Mouse (Mus musculus) liver, embryonic 13.5 days (tissue): Measurements from ENCODE around the gene Cryba4. TPM values are rescaled to one million over a fixed set of nuclear protein-coding genes. Genes with fewer than 3 reads are reported as not detected.

Experiments used
- ATAC-seq: fragments of 200-750 bp; cut with Nextera tagmentation; 2 replicates; pipeline ENCODE4 v1.8.0; 2017; ENCODE audit warnings: low read depth, mild to moderate bottlenecking, moderate number of reproducible peaks, moderate library complexity
- DNase-seq: peaks from one replicate; pipeline ENCODE4 v3.0.0; 2022
- H3K27ac ChIP-seq: fragments of 300-500 bp; sonication (generic); 2 replicates; pipeline ENCODE4 v1.5.1; 2015; ENCODE audit warnings: moderate library complexity, mild to moderate bottlenecking, inconsistent platforms
- H3K27me3 ChIP-seq: fragments of 300-500 bp; sonication (generic); 2 replicates; pipeline ENCODE4 v1.6.1; 2015; ENCODE audit warnings: mild to moderate bottlenecking, inconsistent platforms
- H3K36me3 ChIP-seq: fragments of 300-500 bp; sonication (generic); 2 replicates; pipeline ENCODE4 v1.6.1; 2015; ENCODE audit warnings: mild to moderate bottlenecking, inconsistent platforms
- H3K4me1 ChIP-seq: fragments of 300-500 bp; sonication (generic); replicated peaks from 2 replicates; pipeline ENCODE4 v1.6.1; 2015; ENCODE audit warnings: inconsistent platforms
- H3K4me2 ChIP-seq: fragments of 300-500 bp; sonication (generic); 2 replicates; pipeline ENCODE4 v1.6.1; 2015; ENCODE audit warnings: inconsistent platforms, mild to moderate bottlenecking, moderate library complexity
- H3K4me3 ChIP-seq: fragments of 300-500 bp; sonication (generic); replicated peaks from 2 replicates; pipeline ENCODE4 v1.5.1; 2015; ENCODE audit warnings: mild to moderate bottlenecking, inconsistent platforms
- H3K9ac ChIP-seq: fragments of 300-500 bp; sonication (generic); 2 replicates; pipeline ENCODE4 v1.6.1; 2015; ENCODE audit warnings: mild to moderate bottlenecking, inconsistent platforms
- H3K9me3 ChIP-seq: fragments of 300-500 bp; sonication (generic); replicated peaks from 2 replicates; pipeline ENCODE4 v1.6.1; 2016; ENCODE audit warnings: inconsistent platforms
- WGBS: fragments of 180-500 bp; shearing (Covaris S2); methylation state at CpG from one replicate; pipeline ENCODE4 v1.1.7; 2015; ENCODE audit not compliant: insufficient replicate concordance; 5-methylcytosine and 5-hydroxymethylcytosine counted together
- polyA plus RNA-seq: library from polyadenylated mRNA; unstranded; fragments of >200 nt; fragmentation: Nextera tagmentation; extraction: Ambion mirVana; gene quantifications from 2 replicates; pipeline ENCODE4 v1.2.1, GENCODE M21; 2015

Cryba4 gene
- polyA plus RNA-seq, 1 experiment from 2014 or later, result 0.33 TPM

GRCm38 (mm10) chr5:112264099-112264498, 11.8 kb upstream of the Cryba4 start:
- H3K4me1 ChIP-seq, result peaks cover 35% of the 10 kb centered on the region
- no peak overlapping the region for H3K4me2 ChIP-seq
- WGBS, result 71% methylated on average over 7 of the region's 7 CpGs
- no peak for DNase-seq
- H3K4me3 ChIP-seq, result no peak overlapping the region
- no peaks in the 10 kb centered on the region for H3K9me3 ChIP-seq
- H3K36me3 ChIP-seq, result no peaks in the 10 kb centered on the region
- H3K27me3 ChIP-seq, result peaks cover 34% of the 10 kb centered on the region; the same call in 1 of the 2 replicates
- ATAC-seq, result no peak
- no peak overlapping the region for H3K9ac ChIP-seq
- no peak overlapping the region for H3K27ac ChIP-seq

- ATAC-seq (no peak), DNase-seq (no peak)
- Histone ChIP-seq H3K9ac (no peak overlapping the region), H3K4me3 (no peak overlapping the region), H3K4me1 (peaks cover 13% of the 10 kb centered on the region), H3K27ac (no peak overlapping the region), H3K9me3 (no peaks in the 10 kb centered on the region), H3K27me3 (0 out of 2 replicates have a peak, but pooled peaks cover 25% of the 10 kb centered on the region), H3K4me2 (no peak overlapping the region), H3K36me3 (no peaks in the 10 kb centered on the region)
- WGBS, result 57% methylated on average over 3 of the region's 3 CpGs
Measured at GRCm38 (mm10) chr5:112260818-112261217, 8.5 kb upstream of the Cryba4 start.

- no peak for ATAC-seq
- WGBS, result 57% methylated on average over 16 of the region's 16 CpGs
- Histone ChIP-seq H3K4me2 (no peak overlapping the region), H3K4me3 (no peak overlapping the region), H3K4me1 (peaks cover 5% of the 10 kb centered on the region), H3K9me3 (no peaks in the 10 kb centered on the region), H3K27me3 (0 out of 2 replicates have a peak, but pooled peaks cover 25% of the 10 kb centered on the region), H3K36me3 (no peaks in the 10 kb centered on the region), H3K27ac (no peak overlapping the region), H3K9ac (no peak overlapping the region)
- no peak for DNase-seq
Measured at GRCm38 (mm10) chr5:112259862-112260650, 7.7 kb upstream of the Cryba4 start.

GRCm38 (mm10) chr5:112257896-112258295, 5.6 kb upstream of the Cryba4 start:
- Histone ChIP-seq H3K4me2 (no peak overlapping the region), H3K9ac (no peak overlapping the region), H3K36me3 (no peaks in the 10 kb centered on the region), H3K4me3 (no peak overlapping the region), H3K27ac (no peak overlapping the region), H3K27me3 (0 out of 2 replicates have a peak, but pooled peaks cover 25% of the 10 kb centered on the region), H3K4me1 (peaks cover 26% of the 10 kb centered on the region), H3K9me3 (no peaks in the 10 kb centered on the region)
- DNase-seq (no peak), ATAC-seq (no peak)
- WGBS, result 79% methylated on average over 3 of the region's 3 CpGs

GRCm38 (mm10) chr5:112256457-112256856, 4.1 kb upstream of the Cryba4 start:
- no peak for ATAC-seq

GRCm38 (mm10) chr5:112255426-112255825, 3.1 kb upstream of the Cryba4 start, which contains the start of gene Crybb1:
Crybb1 (plus strand) TSS chr5:112255815.
- Histone ChIP-seq H3K36me3 (no peaks in the 10 kb centered on the region), H3K4me2 (no peak within 1 kb of the TSS), H3K27me3 (0 out of 2 replicates have a peak, but pooled peaks cover 18% of the 10 kb centered on the region), H3K4me3 (no peak within 1 kb of the TSS), H3K9me3 (no peaks in the 10 kb centered on the region), H3K4me1 (peaks cover 42% of the 10 kb centered on the region), H3K9ac (peak within 1 kb of the TSS; percentile 4; the same call in 1 of the 2 replicates), H3K27ac (no peak within 1 kb of the TSS)
- WGBS, result 67% methylated on average over 3 of the region's 3 CpGs
- no peak for DNase-seq
- no peak for ATAC-seq

More at GRCm38 (mm10) chr5:112256457-112256856, 4.1 kb upstream of the Cryba4 start:
- Histone ChIP-seq H3K36me3 (no peaks in the 10 kb centered on the region), H3K4me2 (no peak overlapping the region), H3K27me3 (0 out of 2 replicates have a peak, but pooled peaks cover 22% of the 10 kb centered on the region), H3K9me3 (no peaks in the 10 kb centered on the region), H3K9ac (no peak overlapping the region), H3K27ac (no peak overlapping the region), H3K4me3 (no peak overlapping the region), H3K4me1 (peaks cover 41% of the 10 kb centered on the region)
- 71% methylated on average over 9 of the region's 9 CpGs for WGBS
- no peak for DNase-seq

- DNase-seq, result no peak
- WGBS, result 70% methylated on average over 7 of the region's 7 CpGs
- Histone ChIP-seq H3K27me3 (0 out of 2 replicates have a peak, but pooled peaks cover 9% of the 10 kb centered on the region), H3K36me3 (no peaks in the 10 kb centered on the region), H3K9ac (no peak overlapping the region), H3K4me2 (no peak overlapping the region), H3K27ac (no peak overlapping the region), H3K4me3 (no peak overlapping the region), H3K9me3 (no peaks in the 10 kb centered on the region), H3K4me1 (peaks cover 42% of the 10 kb centered on the region)
- ATAC-seq, result no peak
Measured at GRCm38 (mm10) chr5:112254282-112254806, 2.0 kb upstream of the Cryba4 start.

GRCm38 (mm10) chr5:112253169-112253568, 851 bp upstream of the Cryba4 start:
- WGBS, result 20% methylated on average over 8 of the region's 8 CpGs
- DNase-seq, result peak; percentile 63
- H3K4me3 ChIP-seq, result no peak overlapping the region

GRCm38 (mm10) chr5:112249106-112249505, 3.2 kb downstream of the Cryba4 start:
- ATAC-seq, result no peak
- no peaks in the 10 kb centered on the region for H3K36me3 ChIP-seq
- H3K4me2 ChIP-seq, result no peak overlapping the region
- no peaks in the 10 kb centered on the region for H3K9me3 ChIP-seq
- H3K27me3 ChIP-seq, result no peaks in the 10 kb centered on the region
- no peak overlapping the region for H3K9ac ChIP-seq
- H3K27ac ChIP-seq, result no peak overlapping the region
- peaks cover 43% of the 10 kb centered on the region for H3K4me1 ChIP-seq
- 81% methylated on average over 11 of the region's 11 CpGs for WGBS
- no peak overlapping the region for H3K4me3 ChIP-seq
- DNase-seq, result no peak

More at GRCm38 (mm10) chr5:112253169-112253568, 851 bp upstream of the Cryba4 start:
- H3K27ac ChIP-seq, result peak overlapping the region; percentile 78
- 0 out of 2 replicates have a peak, but pooled peaks cover 3% of the 10 kb centered on the region for H3K27me3 ChIP-seq
- H3K36me3 ChIP-seq, result no peaks in the 10 kb centered on the region
- peak overlapping the region; percentile 41 for H3K4me2 ChIP-seq
- no peaks in the 10 kb centered on the region for H3K9me3 ChIP-seq
- peaks cover 42% of the 10 kb centered on the region for H3K4me1 ChIP-seq
- peak overlapping the region; percentile 47 for H3K9ac ChIP-seq
- ATAC-seq, result peak; percentile 82

- ATAC-seq (no peak), DNase-seq (no peak)
- no peak overlapping the region for H3K9ac ChIP-seq
- H3K4me2 ChIP-seq, result no peak overlapping the region
- peaks cover 8% of the 10 kb centered on the region for H3K9me3 ChIP-seq
- H3K4me1 ChIP-seq, result peaks cover 43% of the 10 kb centered on the region
- H3K36me3 ChIP-seq, result no peaks in the 10 kb centered on the region
- no peak overlapping the region for H3K27ac ChIP-seq
- H3K4me3 ChIP-seq, result no peak overlapping the region
- no peaks in the 10 kb centered on the region for H3K27me3 ChIP-seq
- WGBS, result 61% methylated on average over 8 of the region's 8 CpGs
Measured at GRCm38 (mm10) chr5:112247399-112247798, 4.9 kb downstream of the Cryba4 start.

GRCm38 (mm10) chr5:112244890-112245615, 7.3 kb downstream of the Cryba4 start:
- H3K4me3 ChIP-seq, result no peak overlapping the region
- no peak overlapping the region for H3K4me2 ChIP-seq
- DNase-seq (no peak), ATAC-seq (no peak)
- H3K36me3 ChIP-seq, result no peaks in the 10 kb centered on the region
- H3K27me3 ChIP-seq, result no peaks in the 10 kb centered on the region
- 0 out of 2 replicates have a peak overlapping the region, but pooled peaks have one; percentile 82 for H3K27ac ChIP-seq
- 57% methylated on average over 8 of the region's 8 CpGs for WGBS
- peaks cover 8% of the 10 kb centered on the region for H3K9me3 ChIP-seq
- H3K9ac ChIP-seq, result no peak overlapping the region
- H3K4me1 ChIP-seq, result peaks cover 52% of the 10 kb centered on the region
